Mouse (Mus musculus): ENCODE results near the gene Insl3.
A peak's percentile ranks its signal among the peaks of the same experiment; 100 is the strongest.

Gene Insl3

GRCm38 (mm10) chr8:71709134-71709799 is 20.3 kb downstream of the Insl3 start:
- DNase-seq (ENCODE audit: low spot score in 2 of 2): no peak

DNA sequence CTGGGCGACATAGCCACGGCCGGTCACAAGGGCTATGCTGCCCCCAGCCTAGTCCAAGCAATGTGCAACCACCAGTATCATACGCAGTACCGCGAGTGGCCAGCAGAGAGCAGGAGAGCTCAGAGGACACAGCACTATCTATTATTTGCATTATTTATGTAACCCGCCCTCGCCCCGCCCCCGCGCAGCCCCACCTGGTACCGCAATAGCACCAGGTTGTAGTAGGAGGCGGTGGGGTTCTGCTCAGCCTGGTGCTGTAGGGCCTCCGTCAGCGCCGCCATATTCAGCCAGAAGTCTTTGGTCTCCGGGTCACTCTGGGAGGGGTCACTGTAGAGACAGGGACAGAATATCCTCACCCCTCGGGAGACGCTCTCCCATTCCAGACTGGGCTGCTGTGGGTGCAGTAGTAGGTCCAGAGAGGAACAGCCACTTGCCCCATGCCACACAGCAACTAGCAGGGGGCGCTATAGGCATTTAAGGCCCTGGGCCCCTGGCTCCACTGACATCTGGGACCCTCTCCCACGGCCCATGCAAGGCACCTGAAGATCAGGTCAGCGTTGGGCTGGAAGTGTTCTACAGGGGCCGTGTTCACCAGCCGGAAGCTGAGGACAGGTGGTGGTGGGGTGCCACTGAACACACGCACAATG is 20.9 kb downstream of the Insl3 start:
- DNase-seq (ENCODE audit: low spot score in 2 of 2): peak; percentile 85 to 93

- no peak for DNase-seq (ENCODE audit: low spot score in 2 of 2)
Measured at GRCm38 (mm10) chr8:71711574-71711973, 22.6 kb downstream of the Insl3 start.

DNA sequence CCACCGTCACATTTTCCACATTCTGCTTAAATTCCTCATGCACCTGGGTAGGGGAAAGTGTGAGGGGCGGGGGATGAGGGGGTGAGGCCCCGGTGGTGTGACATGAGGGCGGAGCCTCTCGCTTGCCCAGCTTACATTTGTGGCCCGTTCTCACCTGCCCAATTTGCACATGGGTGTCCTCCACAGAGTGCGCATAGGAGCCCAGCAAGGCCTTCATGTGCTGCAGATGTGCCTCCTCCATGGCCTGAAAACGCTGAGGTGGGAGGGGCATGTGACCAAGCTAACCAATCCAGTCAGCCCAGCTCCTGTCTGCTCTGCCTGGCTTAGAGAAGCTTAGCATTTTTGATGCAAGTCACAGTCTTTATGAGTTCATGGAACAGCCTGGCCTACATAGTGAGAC is 26.5 kb downstream of the Insl3 start:
- no peak for DNase-seq (ENCODE audit: low spot score in 2 of 2)

- no peak for DNase-seq (ENCODE audit: low spot score in 2 of 2)
Measured at GRCm38 (mm10) chr8:71716561-71717053, 27.6 kb downstream of the Insl3 start.

- peak in 1 of 2 experiments; percentile 17 for DNase-seq (ENCODE audit: low spot score in 2 of 2)
Measured at GRCm38 (mm10) chr8:71717096-71717495, 28.1 kb downstream of the Insl3 start.

DNA sequence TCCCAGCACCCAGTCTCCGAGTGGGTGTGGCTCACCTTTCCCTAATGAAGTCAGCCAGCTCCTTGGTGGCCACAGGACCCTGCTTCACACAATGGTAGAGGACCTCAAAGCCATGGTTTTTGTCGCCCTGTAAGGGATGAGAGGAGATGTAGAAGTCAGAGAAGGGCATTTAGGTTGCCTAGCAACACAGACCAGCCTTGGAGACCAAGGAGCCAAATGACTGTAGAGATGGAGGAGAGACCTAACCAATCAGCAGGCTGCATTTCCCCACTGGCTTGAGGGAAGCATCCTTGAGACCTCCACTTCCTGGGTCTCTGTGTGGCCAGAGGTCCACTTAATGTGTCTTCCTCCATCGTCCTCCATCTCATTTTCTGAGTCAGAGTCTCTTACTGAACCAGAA is 29.2 kb downstream of the Insl3 start:
- peak in 1 of 2 experiments; percentile 39 for DNase-seq (ENCODE audit: low spot score in 2 of 2)

DNA sequence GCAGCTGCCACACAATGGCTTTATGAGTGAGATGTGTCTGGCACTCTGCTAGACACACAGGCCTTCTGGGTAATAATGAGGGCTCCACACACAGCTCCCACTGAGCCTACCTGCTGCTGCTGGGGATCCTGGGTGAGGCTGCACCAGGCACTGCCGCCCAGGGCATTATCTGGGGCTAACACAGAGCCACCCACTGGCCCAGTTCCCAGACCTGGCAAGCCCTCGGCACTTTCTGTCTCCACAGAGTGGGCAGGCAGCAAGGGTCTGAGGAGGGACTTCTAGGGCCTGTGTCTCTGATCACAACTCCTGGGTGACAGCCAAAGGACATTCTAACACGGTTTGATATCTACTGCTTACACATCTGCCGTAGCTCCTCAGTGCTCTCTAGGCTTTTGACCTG is 30.2 kb downstream of the Insl3 start:
- DNase-seq (ENCODE audit: low spot score in 2 of 2): peak; percentile 71 to 86

DNA sequence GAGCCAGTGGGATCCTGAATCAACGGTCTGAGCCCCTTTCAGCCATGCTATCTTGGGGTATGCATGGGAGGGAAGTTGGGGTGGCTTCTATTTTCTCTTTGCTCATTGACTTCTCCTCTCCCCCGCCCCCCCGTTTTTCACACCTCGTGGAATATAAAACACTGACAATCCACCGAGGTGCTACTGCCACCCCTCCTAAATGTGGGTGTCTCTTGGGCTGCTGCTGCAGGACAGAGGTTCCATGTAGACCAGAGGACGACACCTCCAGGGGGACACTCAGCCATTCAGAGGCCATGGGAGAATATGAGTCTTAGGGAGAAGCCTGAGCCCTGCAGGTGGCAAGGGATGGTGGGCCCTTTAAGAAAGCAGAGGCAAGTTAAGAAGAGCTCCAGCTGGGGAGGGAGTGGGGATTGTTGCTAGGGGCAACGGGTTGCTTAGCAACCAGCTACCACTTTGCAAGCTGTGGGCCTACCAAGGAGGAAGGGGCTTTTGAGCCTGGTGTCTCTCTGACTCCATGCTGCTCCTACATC is 31.0 kb downstream of the Insl3 start:
- peak in 1 of 2 experiments; percentile 45 for DNase-seq (ENCODE audit: low spot score in 2 of 2)

DNA sequence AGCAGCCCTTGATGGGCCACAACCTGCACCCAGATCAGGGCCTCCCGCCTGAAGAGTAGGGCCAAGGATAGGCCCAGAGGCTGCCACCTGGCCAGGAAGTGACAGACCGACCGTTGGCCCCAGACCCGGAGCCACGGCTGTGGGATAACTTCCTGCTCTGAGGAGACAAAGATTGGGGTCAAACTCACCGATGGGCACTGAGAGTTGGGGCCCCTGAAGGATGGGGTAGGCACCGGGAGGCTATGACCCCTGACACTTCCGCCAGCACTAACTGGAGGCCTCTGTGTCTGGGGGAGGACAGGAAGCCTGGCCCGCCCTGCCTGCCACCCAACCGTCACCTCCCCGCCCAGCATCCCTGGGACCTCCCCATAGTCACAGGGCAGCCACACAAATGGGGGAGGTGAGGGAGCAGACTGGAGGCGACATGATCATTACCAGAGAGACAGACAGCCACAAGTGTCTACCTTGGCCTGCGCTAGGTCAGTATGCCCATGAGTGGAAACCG is 34.1 kb downstream of the Insl3 start:
- peak; percentile 79 to 88 for DNase-seq (ENCODE audit: low spot score in 2 of 2)

DNA sequence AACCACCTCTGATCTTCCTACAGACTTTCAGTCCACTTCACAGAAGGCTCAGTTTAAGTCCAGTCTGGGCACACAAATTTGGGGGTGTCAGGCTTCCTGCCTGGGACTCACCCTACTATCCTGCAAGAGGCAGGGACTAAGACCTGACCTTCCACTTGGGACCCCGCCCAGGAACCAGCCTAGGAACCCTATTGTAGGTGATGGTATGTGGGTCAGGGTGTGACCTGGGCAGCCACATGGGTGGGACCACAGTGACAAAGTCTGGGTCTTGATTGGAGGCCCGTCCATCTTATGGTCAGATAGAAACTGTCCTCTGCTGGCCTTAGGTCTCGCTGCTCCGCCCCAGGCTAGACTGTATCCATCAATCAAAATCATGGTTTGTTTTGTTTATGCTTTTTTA is 35.4 kb downstream of the Insl3 start:
- DNase-seq (ENCODE audit: low spot score in 2 of 2): peak; percentile 37 to 50

GRCm38 (mm10) chr8:71725122-71725924 is 36.3 kb downstream of the Insl3 start, which contains the start of gene Fcho1:
Gene Fcho1, minus strand, starts transcription at chr8:71725716.
- peak; percentile 82 to 94 for DNase-seq (ENCODE audit: low spot score in 2 of 2)

DNA sequence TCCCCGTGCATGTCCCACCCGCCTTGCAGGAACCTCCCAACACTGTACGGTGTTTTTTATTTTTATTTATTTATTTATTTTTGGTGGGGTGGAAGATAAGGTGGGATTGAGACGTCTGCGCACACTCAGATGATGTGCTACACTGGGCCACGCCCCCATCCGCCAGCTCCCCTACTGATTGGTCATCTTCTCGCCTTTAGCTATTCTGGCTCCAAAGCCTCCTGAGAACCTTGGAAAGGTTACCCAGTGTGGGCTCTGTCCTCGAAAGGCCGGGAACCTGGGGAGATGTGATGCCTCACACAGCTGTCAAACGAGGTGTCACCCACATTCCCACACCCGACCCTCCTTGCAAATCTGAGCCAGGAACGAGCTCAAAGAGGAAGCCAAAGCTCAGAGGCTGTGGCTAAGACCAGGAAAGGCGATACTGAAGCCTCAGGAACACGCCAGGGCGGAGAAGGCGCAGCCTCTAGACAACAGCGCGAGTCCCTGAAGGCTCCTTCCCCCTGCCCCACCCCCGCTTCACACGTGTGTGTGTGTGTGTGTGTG is 39.3 kb downstream of the Insl3 start:
- DNase-seq (ENCODE audit: low spot score in 2 of 2): peak in 1 of 2 experiments; percentile 68

DNA sequence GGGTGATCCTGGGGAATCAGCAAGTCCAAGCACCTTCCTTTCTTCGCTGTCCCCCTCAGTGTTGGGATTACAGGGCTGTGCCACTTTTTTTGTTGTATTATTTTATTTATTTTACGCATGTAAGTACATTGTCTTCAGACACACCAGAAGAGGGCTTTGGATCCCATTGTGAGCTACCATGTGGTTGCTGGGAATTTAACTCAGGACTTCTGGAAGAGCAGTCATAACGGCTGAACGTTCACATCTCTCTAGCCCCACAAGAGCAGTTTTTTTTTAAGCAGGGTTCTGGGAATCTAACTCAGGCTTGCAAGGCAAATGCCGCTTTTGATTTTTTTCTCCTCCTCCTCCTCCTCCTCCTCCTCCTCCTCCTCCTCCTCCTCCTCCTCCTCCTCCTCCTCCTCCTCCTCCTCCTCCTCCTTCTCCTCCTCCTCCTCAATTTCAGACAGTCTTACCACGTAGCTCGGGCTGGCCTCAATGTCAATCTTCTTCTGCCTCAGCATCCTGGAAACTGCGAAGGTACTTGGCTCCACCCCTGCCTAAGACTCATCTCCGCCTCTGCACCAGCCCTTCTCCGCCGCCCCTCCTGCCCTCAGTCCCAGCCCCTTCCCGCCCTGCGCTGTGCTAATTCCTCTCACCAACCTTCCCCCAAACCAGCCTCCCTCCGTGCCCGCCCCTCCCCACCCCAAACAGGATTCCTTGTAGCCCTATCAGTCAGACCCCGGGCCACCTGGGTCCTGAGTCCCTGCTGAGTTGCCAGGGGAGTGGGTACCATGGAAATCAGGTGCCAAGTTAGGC is 40.0 kb downstream of the Insl3 start:
- peak in 1 of 2 experiments; percentile 40 for DNase-seq (ENCODE audit: low spot score in 2 of 2)

DNA sequence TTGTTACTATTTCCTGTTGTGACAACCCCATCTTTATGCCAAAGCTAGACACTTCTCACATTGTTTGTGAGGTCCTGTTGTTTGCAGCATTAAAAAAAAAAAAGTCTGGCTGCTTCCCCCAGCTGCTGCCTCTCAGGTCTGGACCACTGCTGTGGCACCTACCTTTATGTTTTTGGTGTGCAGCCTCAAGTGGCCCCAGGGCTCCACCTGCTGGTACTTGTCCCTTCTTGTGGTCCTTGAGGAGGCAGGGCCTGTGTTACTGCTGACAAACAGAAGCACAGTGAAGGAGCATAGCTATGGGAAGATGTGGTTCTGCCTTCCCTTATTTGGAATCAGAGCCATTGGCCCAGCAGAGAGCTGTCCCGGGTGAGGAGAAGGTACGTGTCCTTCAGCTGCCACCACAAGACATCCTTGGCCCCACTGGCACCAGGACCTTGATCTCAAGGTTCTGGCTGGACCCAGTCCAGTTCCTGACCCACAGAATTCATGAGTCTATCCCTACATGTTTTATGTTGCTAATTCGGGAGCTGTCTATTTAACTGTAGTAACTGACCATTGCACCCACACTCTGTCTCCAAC is 42.7 kb downstream of the Insl3 start:
- DNase-seq (ENCODE audit: low spot score in 2 of 2): peak; percentile 65 to 87

DNA sequence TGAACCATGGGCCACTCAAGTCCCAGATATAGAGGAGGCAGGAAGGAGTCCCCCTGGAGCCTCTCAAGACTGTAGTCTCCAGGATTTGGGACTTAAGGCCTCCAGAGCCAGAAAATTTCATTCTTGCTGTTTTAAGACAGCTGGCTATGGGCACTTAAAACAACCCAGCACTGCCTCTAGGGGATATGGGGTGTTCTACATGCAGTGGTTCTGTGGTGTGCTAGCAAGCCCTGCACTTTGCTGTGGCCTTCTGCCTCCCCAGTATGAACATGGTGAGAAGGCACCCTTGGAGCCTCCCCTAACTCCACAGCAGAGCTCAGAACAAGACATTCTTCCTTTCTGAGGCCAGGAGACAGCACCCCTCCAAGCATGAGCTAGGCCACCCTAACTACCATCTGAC is 49.3 kb downstream of the Insl3 start:
- peak in 1 of 2 experiments; percentile 9 for DNase-seq (ENCODE audit: low spot score in 2 of 2)

All from spleen, postnatal 10 days (tissue).